Mouse (Mus musculus) intestine, embryonic 15.5 days (tissue): Measurements from ENCODE around the gene Mcpt4. TPM values are rescaled to one million over a fixed set of nuclear protein-coding genes. Genes with fewer than 3 reads are reported as not detected.
"Not testable (repeated sequence)": the region's sequence is repeated elsewhere in the genome, so short reads cannot be mapped to it uniquely, and the experiment has no call there.

Experiments
- ATAC-seq: fragments of 200-750 bp; cut with Nextera tagmentation; 2 replicates; pipeline ENCODE4 v1.8.0; 2017; ENCODE audit warnings: moderate TSS enrichment, moderate library complexity
- H3K27ac ChIP-seq: fragments of 300-500 bp; sonication (generic); 2 replicates; pipeline ENCODE4 v1.5.1; 2015; ENCODE audit warnings: mild to moderate bottlenecking, inconsistent platforms
- H3K27me3 ChIP-seq: fragments of 300-500 bp; sonication (generic); replicated peaks from 2 replicates; pipeline ENCODE4 v1.6.1; 2015; ENCODE audit warnings: inconsistent platforms
- H3K36me3 ChIP-seq: fragments of 300-500 bp; sonication (generic); 2 replicates; pipeline ENCODE4 v1.6.1; 2015; ENCODE audit warnings: inconsistent platforms
- H3K4me1 ChIP-seq: fragments of 300-500 bp; sonication (generic); replicated peaks from 2 replicates; pipeline ENCODE4 v1.6.1; 2015; ENCODE audit warnings: inconsistent platforms
- H3K4me2 ChIP-seq: fragments of 300-500 bp; sonication (generic); replicated peaks from 2 replicates; pipeline ENCODE4 v1.6.1; 2015; ENCODE audit warnings: mild to moderate bottlenecking, inconsistent platforms
- H3K4me3 ChIP-seq: fragments of 300-500 bp; sonication (generic); replicated peaks from 2 replicates; pipeline ENCODE4 v1.5.1; 2015; ENCODE audit warnings: inconsistent platforms
- H3K9ac ChIP-seq: fragments of 300-500 bp; sonication (generic); 2 replicates; pipeline ENCODE4 v1.6.1; 2015; ENCODE audit warnings: inconsistent platforms
- H3K9me3 ChIP-seq: fragments of 300-500 bp; sonication (generic); 2 replicates; pipeline ENCODE4 v1.6.1; 2016; ENCODE audit warnings: inconsistent platforms
- WGBS: fragments of 180-500 bp; shearing (Covaris S2); methylation state at CpG from one replicate; pipeline ENCODE4 v1.1.7; 2015; 5-methylcytosine and 5-hydroxymethylcytosine counted together
- polyA plus RNA-seq: library from polyadenylated mRNA; unstranded; fragments of >200 nt; fragmentation: Nextera tagmentation; extraction: Ambion mirVana; gene quantifications from 2 replicates; pipeline ENCODE4 v1.2.1, GENCODE M21; 2015

The Mcpt4 gene
- 0.50 and 0.59 TPM in 2 replicates for polyA plus RNA-seq

DNA sequence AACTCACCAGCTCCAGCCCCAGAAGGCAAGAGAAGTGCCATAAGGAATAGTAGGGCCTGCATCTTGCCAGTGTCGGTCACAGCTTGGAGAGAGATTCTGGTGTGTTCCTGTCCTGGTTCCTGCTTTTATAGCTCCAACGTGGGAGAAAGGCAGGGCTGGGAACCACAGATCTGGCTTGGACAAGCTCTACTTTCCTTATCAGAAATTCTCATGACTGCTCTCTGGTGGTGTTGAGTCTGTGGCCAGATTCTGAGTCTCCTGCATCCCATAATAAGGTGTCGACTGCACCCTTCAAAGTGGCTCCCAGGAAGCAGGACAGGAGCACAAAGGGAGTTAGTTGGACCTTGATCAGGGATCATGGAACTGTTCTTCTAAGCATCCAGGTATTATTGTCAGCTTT is at the start of gene Mcpt4:
Mcpt4 (minus strand) TSS at position 101 of the 400 bp plus-strand sequence.
- ATAC-seq, H3K9me3 ChIP-seq, H3K36me3 ChIP-seq, H3K4me3 ChIP-seq, H3K4me1 ChIP-seq, H3K4me2 ChIP-seq, H3K27me3 ChIP-seq, H3K9ac ChIP-seq, H3K27ac ChIP-seq: not testable (repeated sequence)
- 66% methylated on average over 3 of the region's 3 CpGs for WGBS

DNA sequence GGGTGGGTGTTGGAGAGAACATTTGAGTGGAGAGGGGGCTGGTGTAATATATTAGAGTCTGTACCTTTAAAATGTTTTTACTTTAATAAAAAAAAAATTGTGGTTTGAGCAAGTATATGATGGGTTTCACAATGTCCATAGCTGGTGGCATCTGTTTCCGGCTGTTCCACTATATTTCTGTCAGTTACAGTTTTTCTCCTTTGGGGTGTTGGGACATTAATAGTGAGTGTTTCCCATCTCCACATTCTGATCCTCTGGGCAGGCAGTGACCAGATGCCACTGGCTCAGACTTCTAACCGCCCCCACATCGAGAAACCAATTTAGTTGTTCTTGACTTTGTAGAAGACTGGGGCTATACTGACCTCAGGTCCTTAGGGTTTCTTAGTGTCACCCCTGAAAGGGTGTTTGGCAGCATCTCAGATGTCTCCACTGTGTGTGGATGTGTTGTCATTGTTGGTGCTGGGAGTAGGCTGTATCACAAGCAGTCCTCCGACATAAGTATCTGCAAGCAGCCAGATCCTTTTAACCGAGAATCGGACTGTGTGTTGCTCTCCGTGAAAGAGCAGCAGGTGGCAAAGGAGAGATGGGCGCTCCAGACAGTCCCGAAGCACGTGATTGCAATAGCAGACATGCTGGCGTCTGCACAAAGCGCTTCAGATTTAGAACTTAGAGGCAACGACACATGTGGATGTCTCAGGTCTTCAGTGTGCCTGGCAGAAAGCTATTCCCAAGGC is 43.5 kb upstream of the Mcpt4 start:
- ATAC-seq = no peak
- Histone ChIP-seq H3K9me3 (no peaks in the 10 kb centered on the region), H3K36me3 (no peaks in the 10 kb centered on the region), H3K27me3 (no peaks in the 10 kb centered on the region), H3K27ac (no peak overlapping the region), H3K4me2 (no peak overlapping the region), H3K9ac (no peak overlapping the region), H3K4me3 (no peak overlapping the region), H3K4me1 (no peaks in the 10 kb centered on the region)
- WGBS = 84% methylated on average over 13 of the region's 13 CpGs

- H3K4me2 ChIP-seq = no peak overlapping the region
- no peaks in the 10 kb centered on the region for H3K27me3 ChIP-seq
- no peak for ATAC-seq
- 78% methylated on average over 5 of the region's 5 CpGs for WGBS
- H3K9ac ChIP-seq = no peak overlapping the region
- no peak overlapping the region for H3K4me3 ChIP-seq
- no peaks in the 10 kb centered on the region for H3K36me3 ChIP-seq
- H3K4me1 ChIP-seq = no peaks in the 10 kb centered on the region
- no peak overlapping the region for H3K27ac ChIP-seq
- H3K9me3 ChIP-seq = no peaks in the 10 kb centered on the region
Measured at GRCm38 (mm10) chr14:56105016-56105415, 42.9 kb upstream of the Mcpt4 start.

- WGBS = 64% methylated on average over 3 of the region's 3 CpGs
- no peak for ATAC-seq
- Histone ChIP-seq H3K9ac (no peak overlapping the region), H3K9me3 (no peaks in the 10 kb centered on the region), H3K27ac (no peak overlapping the region), H3K27me3 (no peaks in the 10 kb centered on the region), H3K36me3 (no peaks in the 10 kb centered on the region), H3K4me2 (no peak overlapping the region), H3K4me3 (no peak overlapping the region), H3K4me1 (no peaks in the 10 kb centered on the region)
Measured at GRCm38 (mm10) chr14:56103452-56103851, 41.3 kb upstream of the Mcpt4 start.

DNA sequence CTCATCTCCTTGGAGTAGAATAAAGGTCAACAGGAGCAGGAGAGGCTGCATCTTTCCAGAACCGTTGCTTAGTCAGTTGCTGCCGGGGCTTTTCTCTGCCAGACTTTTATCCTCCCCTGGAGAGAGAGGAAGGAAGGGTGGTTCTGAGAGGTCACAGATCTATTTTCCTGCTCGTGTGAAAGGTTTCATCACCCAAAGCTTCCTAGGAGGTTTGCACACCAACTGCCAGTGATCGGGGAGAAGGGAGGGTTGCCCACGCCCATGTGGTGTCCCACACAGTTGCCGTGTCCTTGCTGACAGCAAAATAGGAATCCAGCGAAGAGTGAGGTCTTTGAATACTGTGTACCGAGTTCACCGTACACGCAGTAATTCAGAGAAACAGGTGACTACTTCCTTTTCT is 40.3 kb upstream of the Mcpt4 start, which contains the start of gene Ctsg:
Ctsg (minus strand) TSS at position 189 of the 400 bp plus-strand sequence.
- Histone ChIP-seq H3K4me1 (no peaks in the 10 kb centered on the region), H3K27ac (no peak within 1 kb of the TSS), H3K27me3 (no peaks in the 10 kb centered on the region), H3K4me2 (no peak within 1 kb of the TSS), H3K36me3 (no peaks in the 10 kb centered on the region), H3K4me3 (no peak within 1 kb of the TSS), H3K9ac (no peak within 1 kb of the TSS), H3K9me3 (no peaks in the 10 kb centered on the region)
- no peak for ATAC-seq
- WGBS = 67% methylated on average over 10 of the region's 10 CpGs

GRCm38 (mm10) chr14:56098940-56099339 is 36.8 kb upstream of the Mcpt4 start:
- 74% methylated on average over 4 of the region's 4 CpGs for WGBS
- no peaks in the 10 kb centered on the region for H3K9me3 ChIP-seq

DNA sequence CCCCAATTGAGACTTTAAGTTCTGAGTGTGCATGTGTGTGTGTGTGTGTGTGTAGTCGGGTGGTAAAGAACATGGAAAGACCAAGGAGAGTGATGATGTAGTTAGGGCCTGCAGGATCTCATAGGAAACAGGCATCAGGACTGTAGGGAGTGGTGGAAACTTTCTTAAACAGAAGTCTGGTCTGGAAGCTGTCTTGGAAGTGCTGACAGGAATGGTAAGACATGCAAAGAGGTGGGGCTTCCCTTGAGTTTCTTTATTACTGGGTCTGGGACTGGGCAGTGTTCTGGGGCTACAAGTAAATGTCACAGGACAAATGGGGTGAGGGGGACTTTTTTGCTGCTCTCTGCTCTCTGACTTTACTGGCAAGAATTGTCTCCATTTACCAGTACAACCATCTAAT is 35.5 kb upstream of the Mcpt4 start:
- whole genome bisulfite sequencing = 46% methylated on average over 1 of the region's 1 CpGs
- no peak overlapping the region for H3K27ac ChIP-seq
- no peak for ATAC-seq

More at GRCm38 (mm10) chr14:56098940-56099339, 36.8 kb upstream of the Mcpt4 start:
- no peak overlapping the region for H3K9ac ChIP-seq
- no peak for ATAC-seq
- no peak overlapping the region for H3K4me2 ChIP-seq
- no peaks in the 10 kb centered on the region for H3K27me3 ChIP-seq
- H3K27ac ChIP-seq = no peak overlapping the region
- H3K4me3 ChIP-seq = no peak overlapping the region
- H3K36me3 ChIP-seq = no peaks in the 10 kb centered on the region
- no peaks in the 10 kb centered on the region for H3K4me1 ChIP-seq

DNA sequence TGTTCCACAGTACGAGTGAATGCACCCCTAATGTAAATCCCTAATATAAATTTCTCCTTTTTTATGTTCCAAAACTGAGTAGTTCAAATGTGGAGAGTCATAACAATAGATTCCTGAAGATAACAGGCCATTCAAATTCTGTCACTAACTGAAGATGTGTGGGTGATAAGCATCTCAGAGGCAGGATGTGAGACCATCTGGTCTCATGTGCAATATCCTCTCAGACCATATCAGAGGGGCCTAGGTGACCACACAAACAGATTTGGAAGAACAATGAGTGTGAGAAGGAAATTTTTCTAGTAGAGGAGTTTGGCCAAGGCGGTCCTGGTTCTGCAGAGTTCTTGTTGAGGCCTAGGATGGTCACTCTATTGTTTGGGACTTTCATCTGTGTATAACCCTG is 31.2 kb upstream of the Mcpt4 start:
- H3K27me3 ChIP-seq = no peaks in the 10 kb centered on the region
- H3K9me3 ChIP-seq = no peaks in the 10 kb centered on the region
- H3K4me3 ChIP-seq = no peak overlapping the region
- WGBS = 61% methylated on average over 2 of the region's 2 CpGs
- no peak overlapping the region for H3K9ac ChIP-seq
- H3K27ac ChIP-seq = no peak overlapping the region
- no peaks in the 10 kb centered on the region for H3K4me1 ChIP-seq
- ATAC-seq = no peak
- H3K4me2 ChIP-seq = no peak overlapping the region
- no peaks in the 10 kb centered on the region for H3K36me3 ChIP-seq

More for the DNA sequence above, 35.5 kb upstream of the Mcpt4 start:
- no peaks in the 10 kb centered on the region for H3K9me3 ChIP-seq
- no peaks in the 10 kb centered on the region for H3K27me3 ChIP-seq
- no peak overlapping the region for H3K4me2 ChIP-seq
- no peak overlapping the region for H3K4me3 ChIP-seq
- no peaks in the 10 kb centered on the region for H3K36me3 ChIP-seq
- H3K4me1 ChIP-seq = no peaks in the 10 kb centered on the region
- no peak overlapping the region for H3K9ac ChIP-seq

- no peak overlapping the region for H3K4me3 ChIP-seq
- ATAC-seq = no peak
- H3K9ac ChIP-seq = no peak overlapping the region
- H3K9me3 ChIP-seq = no peaks in the 10 kb centered on the region
- WGBS = 63% methylated on average over 3 of the region's 3 CpGs
- H3K4me2 ChIP-seq = no peak overlapping the region
- no peak overlapping the region for H3K27ac ChIP-seq
- no peaks in the 10 kb centered on the region for H3K27me3 ChIP-seq
- no peaks in the 10 kb centered on the region for H3K36me3 ChIP-seq
- H3K4me1 ChIP-seq = no peaks in the 10 kb centered on the region
Measured at GRCm38 (mm10) chr14:56086711-56087110, 24.6 kb upstream of the Mcpt4 start.

DNA sequence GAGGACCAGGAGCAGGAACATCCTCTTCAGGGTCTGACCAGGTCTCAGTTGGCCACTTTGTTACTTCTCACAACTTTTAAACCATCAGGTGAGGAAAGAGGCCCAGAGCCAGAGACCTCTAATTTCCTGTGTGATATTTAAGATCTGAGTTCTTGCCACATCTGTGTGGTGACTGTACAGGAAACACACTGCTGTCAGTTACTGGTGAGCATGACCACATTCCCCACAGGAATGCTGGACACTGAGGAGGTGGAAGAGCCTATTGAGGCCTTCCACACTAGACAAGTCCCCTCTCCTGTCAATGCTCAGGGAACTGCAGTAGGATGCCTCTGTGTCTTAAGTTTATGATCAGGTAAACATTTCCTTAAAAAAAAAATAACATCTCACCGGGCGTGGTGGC is 23.1 kb upstream of the Mcpt4 start, which contains the start of gene Mcpt8:
Mcpt8 (minus strand) TSS at position 107 of the 400 bp plus-strand sequence.
- H3K36me3 ChIP-seq = no peaks in the 10 kb centered on the region
- no peaks in the 10 kb centered on the region for H3K9me3 ChIP-seq
- no peaks in the 10 kb centered on the region for H3K27me3 ChIP-seq
- no peak within 1 kb of the TSS for H3K27ac ChIP-seq
- no peak within 1 kb of the TSS for H3K9ac ChIP-seq
- H3K4me1 ChIP-seq = no peaks in the 10 kb centered on the region
- no peak for ATAC-seq
- no peak within 1 kb of the TSS for H3K4me3 ChIP-seq
- H3K4me2 ChIP-seq = no peak within 1 kb of the TSS
- WGBS = 91% methylated on average over 2 of the region's 2 CpGs

- Histone ChIP-seq H3K36me3 (no peaks in the 10 kb centered on the region), H3K9me3 (no peaks in the 10 kb centered on the region), H3K9ac (no peak overlapping the region), H3K4me1 (no peaks in the 10 kb centered on the region), H3K27me3 (no peaks in the 10 kb centered on the region), H3K27ac (no peak overlapping the region), H3K4me3 (no peak overlapping the region), H3K4me2 (no peak overlapping the region)
- WGBS = 81% methylated on average over 4 of the region's 4 CpGs
- ATAC-seq = no peak
Measured at GRCm38 (mm10) chr14:56082016-56082415, 19.9 kb upstream of the Mcpt4 start.

- Histone ChIP-seq H3K4me3 (no peak overlapping the region), H3K9me3 (no peaks in the 10 kb centered on the region), H3K27ac (no peak overlapping the region), H3K4me2 (no peak overlapping the region), H3K4me1 (no peaks in the 10 kb centered on the region), H3K27me3 (no peaks in the 10 kb centered on the region), H3K9ac (no peak overlapping the region), H3K36me3 (no peaks in the 10 kb centered on the region)
- 57% methylated on average over 4 of the region's 4 CpGs for WGBS
- ATAC-seq = no peak
Measured at GRCm38 (mm10) chr14:56057722-56058121, 4.4 kb downstream of the Mcpt4 start.

DNA sequence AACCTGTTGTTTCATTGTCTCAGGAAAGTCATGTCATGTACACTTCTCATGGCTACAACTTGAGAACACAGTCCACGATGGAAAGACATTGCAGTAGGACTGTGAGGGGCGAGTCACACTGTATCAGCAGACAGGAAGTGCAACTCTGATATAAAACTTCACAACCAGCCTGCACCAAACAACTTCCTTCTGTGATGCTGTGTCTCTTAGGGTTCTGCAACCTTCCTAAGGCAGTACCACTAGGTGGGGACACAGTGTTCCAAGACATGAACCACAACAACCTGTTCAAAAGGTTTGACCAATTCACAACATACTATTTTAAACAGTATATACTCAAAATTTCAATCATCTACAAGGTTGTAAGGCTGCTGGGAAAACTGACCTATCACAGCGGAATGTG is 6.7 kb downstream of the Mcpt4 start:
- no peaks in the 10 kb centered on the region for H3K4me1 ChIP-seq
- no peak overlapping the region for H3K4me2 ChIP-seq
- no peaks in the 10 kb centered on the region for H3K27me3 ChIP-seq
- no peaks in the 10 kb centered on the region for H3K9me3 ChIP-seq
- 72% methylated on average over 3 of the region's 3 CpGs for WGBS
- no peak for ATAC-seq
- H3K27ac ChIP-seq = no peak overlapping the region
- no peaks in the 10 kb centered on the region for H3K36me3 ChIP-seq
- H3K9ac ChIP-seq = no peak overlapping the region
- H3K4me3 ChIP-seq = no peak overlapping the region
